8 mouse cellular contexts compared by ENCODE assay signal in genomic region chr4:135254321-135254720, GRCm38 (mm10). TPM values are rescaled to one million over a fixed set of nuclear protein-coding genes. Genes with fewer than 3 reads are reported as not detected.
DNase-seq lines count a peak whose midpoint lies in the region; ATAC-seq lines count a peak whose summit lies in the region.

No protein-coding gene starts in this region.

- WGBS in embryonic facial prominence, embryonic 15.5 days = 66% methylated on average over 4 of the region's 4 CpGs
- 57% methylated on average over 4 of the region's 4 CpGs for WGBS in intestine, embryonic 14.5 days

- peak overlapping the region; percentile 68 for H3K27ac ChIP-seq in embryonic facial prominence, embryonic 15.5 days (replicated peaks)
- peak overlapping the region; percentile 95 for H3K27ac ChIP-seq in intestine, embryonic 14.5 days (ENCODE audit: low read depth)

- H3K9me3 ChIP-seq in embryonic facial prominence, embryonic 15.5 days (replicated peaks) = no peaks in the 10 kb centered on the region
- H3K9me3 ChIP-seq in intestine, embryonic 14.5 days (ENCODE audit: control insufficient read depth, low read length) = no peaks in the 10 kb centered on the region

- H3K4me1 ChIP-seq in embryonic facial prominence, embryonic 15.5 days = peaks cover 35% of the 10 kb centered on the region
- peaks cover 51% of the 10 kb centered on the region for H3K4me1 ChIP-seq in intestine, embryonic 14.5 days (replicated peaks; ENCODE audit: control insufficient read depth, insufficient read depth, low read length)

- H3K27me3 ChIP-seq in embryonic facial prominence, embryonic 15.5 days = no peaks in the 10 kb centered on the region
- H3K27me3 ChIP-seq in intestine, embryonic 14.5 days (replicated peaks; ENCODE audit: control insufficient read depth, insufficient read depth, low read length) = no peaks in the 10 kb centered on the region

- intact Hi-C loops in gastrocnemius, postnatal 14 days (cut with DNase I; ENCODE audit: low total_unique reads) = no loop called here
- intact Hi-C loops in gastrocnemius, postnatal 36 days (cut with DNase I) = no loop called here

- no peak overlapping the region for H3K4me2 ChIP-seq in embryonic facial prominence, embryonic 15.5 days (replicated peaks)
- peak overlapping the region; percentile 26; the same call in 1 of the 2 replicates for H3K4me2 ChIP-seq in intestine, embryonic 14.5 days (ENCODE audit: low read length)

- no peak for ATAC-seq in embryonic facial prominence, embryonic 15.5 days (ENCODE audit: insufficient number of reproducible peaks, low FRiP score, low TSS enrichment, low read depth)
- ATAC-seq in intestine, embryonic 14.5 days (replicated peaks; ENCODE audit: low FRiP score, low TSS enrichment, low read depth) = no peak
- peak; percentile 65 for ATAC-seq in megakaryocyte progenitor cell, adult 5-6 weeks (replicated peaks; ENCODE audit: poor library complexity)

- H3K9ac ChIP-seq in embryonic facial prominence, embryonic 15.5 days = no peak overlapping the region
- peak overlapping the region; percentile 17; the same call in 1 of the 2 replicates for H3K9ac ChIP-seq in intestine, embryonic 14.5 days (ENCODE audit: low read length)

- DNase-seq in gastrocnemius, postnatal 25 days = peak; percentile 16
- DNase-seq in gastrocnemius, postnatal 14 days = no peak
- no peak for DNase-seq in intestine, embryonic 14.5 days (ENCODE audit: low spot score)
- no peak for DNase-seq in cerebellum, adult 11 months
- no peak for DNase-seq in gastrocnemius, postnatal 36 days
- DNase-seq in gastrocnemius, postnatal 4 days (ENCODE audit: low spot score in 2 of 2) = no peak

- H3K4me3 ChIP-seq in embryonic facial prominence, embryonic 15.5 days (replicated peaks) = no peak overlapping the region
- no peak overlapping the region for H3K4me3 ChIP-seq in intestine, embryonic 14.5 days (ENCODE audit: low read depth, low read length)

- H3K36me3 ChIP-seq in embryonic facial prominence, embryonic 15.5 days = no peaks in the 10 kb centered on the region
- H3K36me3 ChIP-seq in intestine, embryonic 14.5 days (ENCODE audit: control insufficient read depth, insufficient read depth, low read length) = no peaks in the 10 kb centered on the region

RNA-seq across cellular contexts. Expression of gene Clic4, which starts 18.3 kb away (rescaled TPM):
- 10 to 100 TPM; 28.6 to 38.0 TPM for total RNA-seq in gastrocnemius, postnatal 25 days (2021)
- total RNA-seq in gastrocnemius, postnatal 14 days (2021) = 10 to 100 TPM; 41.0 to 50.9 TPM
- polyA plus RNA-seq in embryonic facial prominence, embryonic 15.5 days (2015; fragmentation: Nextera tagmentation; extraction: Ambion mirVana) = 111 and 113 TPM in 2 replicates
- polyA plus RNA-seq in intestine, embryonic 14.5 days (2014; fragmentation: Nextera tagmentation; extraction: Ambion mirVana) = 107 and 114 TPM in 2 replicates
- 28.2 and 34.1 TPM in 2 replicates for total RNA-seq in megakaryocyte progenitor cell, adult 5-6 weeks (2015)
- 29.9 and 35.1 TPM in 2 replicates for total RNA-seq in megakaryocyte progenitor cell, adult 5-6 weeks (2017)
- 10 to 100 TPM; 22.4 to 24.3 TPM for total RNA-seq in gastrocnemius, postnatal 36 days (2021)
- total RNA-seq in gastrocnemius, postnatal 4 days (2021) = 100 to 1,000 TPM; 109 to 115 TPM
